Mouse (Mus musculus) granulocyte monocyte progenitor cell, adult 5-6 weeks (primary cell): Measurements from ENCODE around the gene Lpcat1. TPM values are rescaled to one million over a fixed set of nuclear protein-coding genes. Genes with fewer than 3 reads are reported as not detected.
A peak's percentile ranks its signal among the peaks of the same experiment; 100 is the strongest.

Experiments used
- ATAC-seq: replicated peaks from 2 replicates; pipeline ENCODE4 v1.8.0; 2016; ENCODE audit warnings: mild to moderate bottlenecking, moderate TSS enrichment, inconsistent platforms; ENCODE audit not compliant: poor library complexity, severe bottlenecking
- total RNA-seq, 2 experiments: library from RNA; stranded (forward) in 1 of 2; stranded (reverse) in 1 of 2; fragments of 200-712, 200-1000 nt in 1 of 2; fragments of >200 nt in 1 of 2; fragmentation: Nextera tagmentation in 1 of 2; gene quantifications; 2 replicates each; pipeline ENCODE4 v1.2.3; 2014 to 2017

Gene Lpcat1
- total RNA-seq, 2 experiments from 2014 or later: 19.0 to 32.3 TPM

GRCm38 (mm10) chr13:73446076-73446475 is 20.9 kb upstream of the Lpcat1 start:
- no peak for ATAC-seq

- ATAC-seq: no peak
Measured at GRCm38 (mm10) chr13:73446494-73446893, 20.5 kb upstream of the Lpcat1 start.

GRCm38 (mm10) chr13:73446943-73447342 is 20.1 kb upstream of the Lpcat1 start:
- ATAC-seq: no peak

- ATAC-seq: no peak
Measured at GRCm38 (mm10) chr13:73447478-73447877, 19.5 kb upstream of the Lpcat1 start.

- 0 out of 2 replicates have a peak, but pooled peaks have one; percentile 17 for ATAC-seq
Measured at GRCm38 (mm10) chr13:73448201-73448600, 18.8 kb upstream of the Lpcat1 start.

GRCm38 (mm10) chr13:73448723-73449122 is 18.3 kb upstream of the Lpcat1 start:
- ATAC-seq: no peak

GRCm38 (mm10) chr13:73453503-73454217 is 13.3 kb upstream of the Lpcat1 start:
- ATAC-seq: no peak

GRCm38 (mm10) chr13:73455328-73455727 is 11.7 kb upstream of the Lpcat1 start:
- no peak for ATAC-seq

GRCm38 (mm10) chr13:73457301-73457700 is 9.7 kb upstream of the Lpcat1 start:
- ATAC-seq: no peak

GRCm38 (mm10) chr13:73457741-73458140 is 9.3 kb upstream of the Lpcat1 start:
- no peak for ATAC-seq

GRCm38 (mm10) chr13:73458719-73459118 is 8.3 kb upstream of the Lpcat1 start:
- ATAC-seq: peak; percentile 75

- ATAC-seq: peak; percentile 73
Measured at GRCm38 (mm10) chr13:73459189-73459850, 7.7 kb upstream of the Lpcat1 start.

- peak; percentile 55 for ATAC-seq
Measured at GRCm38 (mm10) chr13:73461551-73461950, 5.4 kb upstream of the Lpcat1 start.

- no peak for ATAC-seq
Measured at GRCm38 (mm10) chr13:73465156-73465555, 1.8 kb upstream of the Lpcat1 start.

GRCm38 (mm10) chr13:73466411-73466810 is 586 bp upstream of the Lpcat1 start:
- ATAC-seq: no peak

- ATAC-seq: peak; percentile 56
Measured at GRCm38 (mm10) chr13:73467421-73468237, 632 bp downstream of the Lpcat1 start.

- ATAC-seq: no peak
Measured at GRCm38 (mm10) chr13:73468834-73469233, 1.8 kb downstream of the Lpcat1 start.

- no peak for ATAC-seq
Measured at GRCm38 (mm10) chr13:73469257-73469967, 2.4 kb downstream of the Lpcat1 start.

GRCm38 (mm10) chr13:73472481-73472880 is 5.5 kb downstream of the Lpcat1 start:
- no peak; the same call in 1 of the 2 replicates for ATAC-seq

GRCm38 (mm10) chr13:73473746-73474145 is 6.7 kb downstream of the Lpcat1 start:
- no peak for ATAC-seq
